Mouse (Mus musculus) forebrain, embryonic 10.5 days (tissue): Measurements from ENCODE around the gene Ahnak2. TPM values are rescaled to one million over a fixed set of nuclear protein-coding genes. Genes with fewer than 3 reads are reported as not detected.

ENCODE experiments used
- DNase-seq: peaks from one replicate; pipeline ENCODE4 v3.0.0-alpha.2; 2017; ENCODE audit warnings: low spot score; ENCODE audit errors: extremely low spot score
- H3K27ac ChIP-seq: fragments of 300-500 bp; sonication (generic); 2 replicates; pipeline ENCODE4 v1.5.1; 2016; ENCODE audit warnings: mild to moderate bottlenecking
- H3K27me3 ChIP-seq: fragments of 300-500 bp; sonication (generic); 2 replicates; pipeline ENCODE4 v1.6.1; 2016; ENCODE audit warnings: mild to moderate bottlenecking; ENCODE audit not compliant: poor library complexity, severe bottlenecking
- H3K36me3 ChIP-seq: fragments of 300-500 bp; sonication (generic); replicated peaks from 2 replicates; pipeline ENCODE4 v1.6.1; 2016; ENCODE audit warnings: mild to moderate bottlenecking, moderate library complexity
- H3K4me1 ChIP-seq: fragments of 300-500 bp; sonication (generic); 2 replicates; pipeline ENCODE4 v1.6.1; 2016
- H3K4me3 ChIP-seq: fragments of 300-500 bp; sonication (generic); 2 replicates; pipeline ENCODE4 v1.5.1; 2016; ENCODE audit warnings: mild to moderate bottlenecking, moderate library complexity
- H3K9me3 ChIP-seq: fragments of 300-500 bp; sonication (generic); 2 replicates; pipeline ENCODE4 v1.6.1; 2016; ENCODE audit warnings: mild to moderate bottlenecking, moderate library complexity
- WGBS: fragments of 180-500 bp; shearing (Covaris S2); methylation state at CpG from one replicate; pipeline ENCODE4 v1.1.7; 2016; 5-methylcytosine and 5-hydroxymethylcytosine counted together
- polyA plus RNA-seq: library from polyadenylated mRNA; unstranded; fragments of >200 nt; fragmentation: Nextera tagmentation; extraction: Ambion mirVana; gene quantifications from 2 replicates; pipeline ENCODE4 v1.2.1, GENCODE M21; 2016

Ahnak2 gene
- polyA plus RNA-seq, 1 experiment from 2014 or later: 0.11 TPM

- H3K4me3 ChIP-seq: no peak overlapping the region
- H3K36me3 ChIP-seq: peaks cover 89% of the 10 kb centered on the region
- peaks cover 13% of the 10 kb centered on the region for H3K4me1 ChIP-seq
- H3K27me3 ChIP-seq: peaks cover 17% of the 10 kb centered on the region; the same call in 1 of the 2 replicates
- DNase-seq: no peak
- 79% methylated on average over 14 of the region's 14 CpGs for WGBS
- H3K9me3 ChIP-seq: no peaks in the 10 kb centered on the region
- no peak overlapping the region for H3K27ac ChIP-seq
These were observed 12.4 kb upstream of the Ahnak2 start for GRCm38 (mm10) chr12:112814682-112815470.

GRCm38 (mm10) chr12:112813370-112813769 is 10.9 kb upstream of the Ahnak2 start:
- DNase-seq: no peak
- 87% methylated on average over 7 of the region's 7 CpGs for WGBS
- H3K27me3 ChIP-seq: peaks cover 18% of the 10 kb centered on the region; the same call in 1 of the 2 replicates
- no peak overlapping the region for H3K4me3 ChIP-seq
- H3K4me1 ChIP-seq: peaks cover 27% of the 10 kb centered on the region
- no peaks in the 10 kb centered on the region for H3K9me3 ChIP-seq
- H3K27ac ChIP-seq: no peak overlapping the region
- peaks cover 74% of the 10 kb centered on the region for H3K36me3 ChIP-seq

DNA sequence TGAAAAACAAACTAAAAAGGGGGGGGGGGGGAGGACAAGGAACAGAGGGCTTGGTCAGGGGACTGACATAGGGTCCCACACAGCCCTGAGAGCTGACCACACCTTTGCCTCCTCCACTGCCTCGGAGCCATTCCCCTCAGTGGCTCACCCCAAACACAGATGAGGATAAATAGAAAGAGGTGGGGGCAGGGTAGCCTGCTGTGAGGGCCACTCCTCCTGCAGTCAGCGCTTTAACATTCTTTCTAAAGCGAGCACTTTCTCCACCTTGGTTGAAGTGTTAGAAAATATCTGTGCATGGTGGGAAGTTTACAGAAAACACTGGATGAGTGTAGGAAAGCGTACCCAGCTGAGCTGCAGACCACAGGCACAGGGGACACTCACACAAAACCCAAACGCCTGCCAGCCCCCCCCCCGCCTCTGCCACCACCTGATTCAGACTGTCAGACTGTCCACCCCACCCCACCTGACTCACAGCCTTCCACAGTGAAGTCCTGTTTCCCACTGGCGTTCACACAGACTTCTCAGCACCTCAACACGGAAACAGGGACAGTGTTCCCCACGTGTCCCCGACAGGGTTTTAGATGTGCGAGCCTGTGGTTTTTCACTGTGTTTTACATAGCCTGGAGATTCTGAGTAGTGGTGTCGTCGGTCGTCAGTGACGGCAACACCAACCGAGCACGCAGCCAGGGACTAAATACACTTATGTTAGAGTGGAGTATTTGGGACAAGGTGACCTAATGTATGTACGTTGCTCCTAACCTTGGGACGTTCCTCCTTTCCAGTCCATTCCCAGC is 7.8 kb upstream of the Ahnak2 start:
- Histone ChIP-seq H3K4me1 (peaks cover 32% of the 10 kb centered on the region), H3K9me3 (no peaks in the 10 kb centered on the region), H3K4me3 (peak overlapping the region; percentile 79), H3K27me3 (peaks cover 29% of the 10 kb centered on the region), H3K27ac (no peak overlapping the region), H3K36me3 (peaks cover 44% of the 10 kb centered on the region)
- WGBS: 71% methylated on average over 19 of the region's 19 CpGs
- DNase-seq: no peak

DNA sequence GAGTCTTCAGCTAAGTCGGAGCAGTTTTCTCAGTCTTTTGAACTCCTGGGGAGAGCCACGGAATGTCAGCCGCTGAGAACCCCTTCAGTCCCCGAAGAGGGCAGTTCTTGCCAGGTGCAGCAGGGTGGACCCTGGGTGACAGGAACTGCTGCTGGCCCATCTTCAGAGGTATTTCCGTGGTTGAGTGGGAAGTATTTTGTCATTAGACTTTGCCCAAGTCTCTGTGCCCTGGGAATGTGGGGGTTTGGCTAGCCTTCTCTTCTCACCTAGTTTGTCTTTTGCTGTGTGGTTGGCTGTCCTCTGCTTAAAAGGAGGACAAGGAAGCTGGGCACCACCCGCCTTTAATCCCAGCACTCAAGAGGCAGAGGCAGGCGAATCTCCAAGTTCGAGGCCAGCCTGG is 7.2 kb upstream of the Ahnak2 start:
- DNase-seq: no peak
- no peak overlapping the region for H3K27ac ChIP-seq
- 24% methylated on average over 8 of the region's 8 CpGs for WGBS
- peak overlapping the region; percentile 79 for H3K4me3 ChIP-seq
- peaks cover 37% of the 10 kb centered on the region for H3K36me3 ChIP-seq
- H3K27me3 ChIP-seq: peaks cover 34% of the 10 kb centered on the region
- H3K4me1 ChIP-seq: peaks cover 32% of the 10 kb centered on the region
- H3K9me3 ChIP-seq: no peaks in the 10 kb centered on the region

DNA sequence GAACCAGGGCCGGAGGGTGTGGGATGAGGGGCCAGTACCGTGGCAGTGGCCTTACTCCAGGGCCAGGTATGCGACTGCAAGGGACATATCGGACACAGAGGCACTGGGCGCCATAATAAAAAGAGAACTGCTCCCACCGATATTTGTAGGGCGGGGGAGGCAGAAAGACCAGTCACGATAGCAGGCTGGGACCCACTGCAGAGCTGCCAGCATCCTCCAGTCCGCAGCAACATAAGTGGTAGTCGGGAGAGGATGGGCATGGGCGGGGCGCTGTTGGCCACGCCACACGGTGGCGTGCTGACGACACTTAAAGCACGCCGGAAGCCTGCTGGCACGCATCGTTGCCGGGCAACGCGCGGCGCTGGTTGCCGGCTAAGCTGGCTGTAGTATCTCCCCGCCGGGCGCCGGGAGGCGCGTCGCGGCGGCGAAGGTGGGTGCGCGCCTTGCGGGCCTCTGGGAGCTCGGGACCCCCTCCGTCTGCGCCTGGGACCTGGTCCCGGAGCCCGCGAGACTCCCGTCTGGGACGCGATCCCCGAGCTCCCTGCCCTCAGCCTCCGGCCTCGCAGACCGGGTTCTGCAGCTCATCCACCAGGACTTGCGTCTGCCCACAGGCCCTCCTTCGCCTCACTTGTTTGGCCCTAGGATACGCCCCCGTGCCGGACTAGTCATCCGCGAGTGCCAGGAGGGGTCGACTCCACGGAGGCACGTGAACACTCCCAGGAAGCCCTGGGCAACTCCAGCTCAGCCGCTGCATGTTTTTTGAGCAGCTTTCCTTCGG is 6.3 kb upstream of the Ahnak2 start, which contains the start of gene Clba1:
Gene Clba1 (plus strand): TSS at position 351 of the 778 bp plus-strand sequence.
- peak; percentile 89 for DNase-seq
- Histone ChIP-seq H3K36me3 (peaks cover 28% of the 10 kb centered on the region), H3K27me3 (peaks cover 43% of the 10 kb centered on the region), H3K4me3 (peak within 1 kb of the TSS; percentile 79), H3K9me3 (no peaks in the 10 kb centered on the region), H3K27ac (peak within 1 kb of the TSS; percentile 80), H3K4me1 (peaks cover 36% of the 10 kb centered on the region)
- WGBS: under 1% methylated on average over 64 of the region's 64 CpGs

DNA sequence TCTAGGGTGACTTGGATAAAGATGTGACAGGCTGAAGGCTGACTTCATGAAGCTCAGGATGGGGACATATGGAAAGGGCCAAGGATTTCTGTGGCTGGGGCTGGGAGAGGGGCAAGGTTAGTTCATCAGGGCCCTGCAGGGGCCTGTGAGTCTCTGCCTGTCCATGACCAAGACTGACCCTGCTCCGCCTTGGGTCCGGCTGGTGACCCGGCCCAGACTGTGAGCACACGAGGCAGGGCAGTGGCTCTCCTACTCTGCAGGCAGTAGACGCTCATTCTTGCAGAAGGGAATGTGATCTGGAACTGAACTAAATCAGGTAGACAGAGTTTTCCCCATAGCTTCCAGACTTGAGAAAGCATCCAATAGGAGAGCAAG is 5.7 kb upstream of the Ahnak2 start:
- peaks cover 23% of the 10 kb centered on the region for H3K36me3 ChIP-seq
- DNase-seq: no peak
- H3K27me3 ChIP-seq: peaks cover 48% of the 10 kb centered on the region
- H3K4me3 ChIP-seq: peak overlapping the region; percentile 79
- 69% methylated on average over 5 of the region's 5 CpGs for WGBS
- H3K4me1 ChIP-seq: peaks cover 39% of the 10 kb centered on the region
- H3K9me3 ChIP-seq: no peaks in the 10 kb centered on the region
- peak overlapping the region; percentile 80 for H3K27ac ChIP-seq

GRCm38 (mm10) chr12:112807796-112808195 is 5.3 kb upstream of the Ahnak2 start:
- Histone ChIP-seq H3K36me3 (peaks cover 19% of the 10 kb centered on the region), H3K27me3 (peaks cover 53% of the 10 kb centered on the region), H3K27ac (peak overlapping the region; percentile 80), H3K4me3 (peak overlapping the region; percentile 79), H3K9me3 (no peaks in the 10 kb centered on the region), H3K4me1 (peaks cover 43% of the 10 kb centered on the region)
- WGBS: 84% methylated on average over 4 of the region's 4 CpGs
- no peak for DNase-seq

- H3K4me3 ChIP-seq: no peak overlapping the region
- H3K9me3 ChIP-seq: no peaks in the 10 kb centered on the region
- DNase-seq: no peak
- 76% methylated on average over 6 of the region's 6 CpGs for WGBS
- peaks cover 65% of the 10 kb centered on the region for H3K27me3 ChIP-seq
- H3K27ac ChIP-seq: no peak overlapping the region
- H3K4me1 ChIP-seq: peaks cover 60% of the 10 kb centered on the region
- peaks cover 1% of the 10 kb centered on the region; the same call in 1 of the 2 replicates for H3K36me3 ChIP-seq
These were observed 3.6 kb upstream of the Ahnak2 start for GRCm38 (mm10) chr12:112806044-112806443.

GRCm38 (mm10) chr12:112804046-112804445 is 1.6 kb upstream of the Ahnak2 start:
- H3K27me3 ChIP-seq: peaks cover 72% of the 10 kb centered on the region
- no peak overlapping the region for H3K4me3 ChIP-seq
- H3K27ac ChIP-seq: no peak overlapping the region
- H3K36me3 ChIP-seq: no peaks in the 10 kb centered on the region
- DNase-seq: no peak
- peaks cover 40% of the 10 kb centered on the region for H3K4me1 ChIP-seq
- 71% methylated on average over 13 of the region's 13 CpGs for WGBS
- H3K9me3 ChIP-seq: no peaks in the 10 kb centered on the region

GRCm38 (mm10) chr12:112802917-112803316 is 460 bp upstream of the Ahnak2 start:
- Histone ChIP-seq H3K4me3 (peak overlapping the region; percentile 77; the same call in 1 of the 2 replicates), H3K27me3 (peaks cover 81% of the 10 kb centered on the region)
- WGBS: 15% methylated on average over 3 of the region's 3 CpGs

DNA sequence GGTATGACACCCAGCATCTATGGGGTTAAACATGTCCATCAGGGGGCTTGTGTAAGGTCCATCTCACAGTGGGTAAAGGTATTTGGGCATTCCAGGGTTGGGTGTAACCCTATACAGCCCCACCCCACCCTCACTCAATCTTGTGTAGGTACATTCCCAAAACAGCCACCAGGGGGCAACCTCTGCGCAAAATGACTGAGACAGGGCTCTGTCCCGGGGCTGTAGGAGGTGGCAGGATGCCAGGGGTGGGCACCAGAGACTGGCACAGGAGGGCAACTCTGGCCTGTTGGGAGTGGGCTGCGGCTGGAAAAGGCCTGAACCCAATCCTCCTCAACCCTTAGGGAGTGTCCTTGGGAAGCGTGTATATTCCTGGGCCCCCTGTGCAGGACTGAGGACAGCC is 2.0 kb downstream of the Ahnak2 start:
- no peak overlapping the region for H3K27ac ChIP-seq
- peaks cover 35% of the 10 kb centered on the region for H3K4me1 ChIP-seq
- no peaks in the 10 kb centered on the region for H3K36me3 ChIP-seq
- H3K27me3 ChIP-seq: peaks cover 92% of the 10 kb centered on the region
- DNase-seq: peak; percentile 72
- no peak overlapping the region for H3K4me3 ChIP-seq
- 14% methylated on average over 4 of the region's 4 CpGs for WGBS
- H3K9me3 ChIP-seq: no peaks in the 10 kb centered on the region

More at GRCm38 (mm10) chr12:112802917-112803316, 460 bp upstream of the Ahnak2 start:
- Histone ChIP-seq H3K27ac (no peak overlapping the region), H3K4me1 (peaks cover 30% of the 10 kb centered on the region), H3K36me3 (no peaks in the 10 kb centered on the region), H3K9me3 (no peaks in the 10 kb centered on the region)
- no peak for DNase-seq

GRCm38 (mm10) chr12:112799237-112799970 is 3.1 kb downstream of the Ahnak2 start:
- Histone ChIP-seq H3K4me1 (peaks cover 46% of the 10 kb centered on the region), H3K36me3 (no peaks in the 10 kb centered on the region), H3K27ac (no peak overlapping the region), H3K4me3 (no peak overlapping the region; the same call in 1 of the 2 replicates), H3K27me3 (peaks cover 90% of the 10 kb centered on the region), H3K9me3 (no peaks in the 10 kb centered on the region)
- DNase-seq: no peak
- WGBS: 82% methylated on average over 10 of the region's 10 CpGs
